Mouse (Mus musculus) thymus, adult 18-20 months (tissue): ENCODE results near the gene RPS10-NUDT3.
A peak's percentile ranks its signal among the peaks of the same experiment; 100 is the strongest.

Source experiments
- DNase-seq, 2 experiments: peaks; one replicate each; pipeline ENCODE4 v3.0.0; 2022; ENCODE audit warnings: mixed read lengths in 2 of 2

RPS10-NUDT3 gene

DNA sequence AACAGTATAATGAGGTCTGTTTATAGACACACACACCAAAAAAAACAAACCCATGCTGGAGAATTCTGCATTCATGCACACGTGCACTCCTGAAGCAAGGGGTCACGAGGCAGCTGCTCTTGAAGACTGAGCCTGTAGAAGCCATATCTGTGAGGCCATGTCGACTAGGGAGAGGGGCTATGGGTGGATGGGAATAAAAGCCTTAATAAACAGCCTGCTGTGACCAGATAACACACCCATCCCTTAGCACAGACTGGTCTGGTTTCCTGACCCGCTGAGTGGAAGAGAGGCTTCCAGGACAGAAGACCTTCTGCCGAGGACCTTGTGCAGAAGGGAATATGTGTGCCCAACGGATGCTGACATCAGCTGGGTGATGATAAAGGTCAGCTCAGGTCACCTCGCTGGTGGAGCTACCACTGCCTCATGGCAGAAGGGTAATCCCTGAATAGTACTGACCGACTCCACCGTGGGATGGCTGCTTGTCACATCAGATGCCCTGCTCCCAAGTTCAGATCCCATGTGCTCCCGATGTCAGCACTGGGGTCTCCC is 61.2 kb downstream of the RPS10-NUDT3 start:
- DNase-seq: no peak

DNA sequence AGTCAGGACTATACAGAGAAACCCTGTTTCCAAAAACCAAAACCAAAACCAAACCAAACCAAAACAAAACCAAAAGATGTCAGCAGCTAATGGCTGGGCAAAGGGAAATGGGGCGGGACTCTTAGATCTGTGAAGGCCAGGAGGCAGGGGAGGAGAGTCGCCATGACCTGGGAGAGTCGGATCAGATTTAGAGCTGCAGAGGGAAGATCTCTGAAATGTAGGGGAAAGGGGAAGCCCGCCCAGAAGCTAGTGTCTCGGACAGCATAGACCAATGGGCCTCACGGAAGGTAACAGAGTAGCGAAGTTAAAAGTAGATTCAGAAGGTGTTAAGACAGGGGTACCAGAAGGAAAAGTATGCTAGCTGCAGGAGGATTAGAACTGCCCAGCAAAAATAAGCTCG is 63.7 kb downstream of the RPS10-NUDT3 start:
- DNase-seq: no peak

DNA sequence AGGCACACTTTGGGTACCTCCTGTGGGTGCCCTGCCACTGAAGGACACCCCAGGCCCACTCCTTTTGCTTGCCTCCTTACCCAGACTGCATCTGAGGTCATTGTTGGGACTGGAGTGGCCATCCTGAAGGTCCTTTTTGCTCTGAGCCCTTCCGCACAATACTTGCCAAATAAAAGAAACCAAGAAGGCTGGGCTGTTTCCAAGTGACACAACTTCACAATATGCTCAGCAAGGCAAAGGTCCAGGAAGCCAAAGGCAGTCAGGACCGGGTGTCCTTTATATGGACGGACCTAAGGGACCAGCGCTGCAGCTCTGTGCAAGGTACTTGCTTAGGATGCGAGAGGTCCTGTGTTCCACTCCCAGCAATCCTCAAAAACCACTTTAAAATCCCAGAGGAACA is 66.8 kb downstream of the RPS10-NUDT3 start:
- DNase-seq: no peak

- no peak for DNase-seq
These were observed 69.1 kb downstream of the RPS10-NUDT3 start for GRCm38 (mm10) chr17:27565942-27566267.

GRCm38 (mm10) chr17:27565163-27565941 is 69.7 kb downstream of the RPS10-NUDT3 start, which contains the start of gene AI413582:
AI413582 (minus strand) TSS chr17:27565756.
- DNase-seq: peak; percentile 91 to 94

DNA sequence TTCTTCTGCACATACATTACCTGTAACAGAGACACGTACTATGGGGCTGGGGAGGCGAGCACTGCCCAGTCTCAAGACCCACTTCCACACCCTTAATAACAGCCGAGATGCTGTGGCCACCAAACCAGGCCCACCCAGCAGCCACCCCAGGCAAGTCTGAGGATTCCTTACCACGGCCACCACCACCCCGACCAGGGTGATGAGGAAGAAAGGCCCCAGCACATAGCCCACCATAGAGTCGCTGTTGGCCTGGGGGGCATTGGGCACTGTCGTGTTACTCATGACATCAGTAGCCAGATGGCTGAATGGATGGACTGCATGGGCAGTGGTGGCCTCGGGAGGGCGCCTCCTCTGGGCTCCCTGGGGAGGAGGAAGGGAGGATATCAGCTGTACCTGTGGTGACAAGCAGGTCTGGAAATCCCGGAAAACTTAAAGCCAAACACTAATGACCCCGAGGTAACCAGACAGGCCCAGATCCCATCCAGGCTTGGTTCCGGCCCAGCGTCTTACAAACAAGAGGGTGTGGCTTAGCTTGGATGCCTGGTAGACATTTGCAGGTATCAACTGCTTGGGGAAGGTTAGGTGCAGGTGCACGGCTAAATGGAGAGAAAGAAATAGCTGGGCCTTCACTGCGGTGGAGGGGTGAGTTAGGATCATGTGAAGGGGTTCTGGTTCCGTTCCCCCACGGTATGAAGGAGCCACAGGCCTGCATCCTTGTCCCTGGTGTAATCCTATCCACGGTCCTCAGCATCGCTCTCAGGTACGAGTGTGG is 70.4 kb downstream of the RPS10-NUDT3 start:
- peak in 1 of 2 experiments; percentile 38 for DNase-seq

DNA sequence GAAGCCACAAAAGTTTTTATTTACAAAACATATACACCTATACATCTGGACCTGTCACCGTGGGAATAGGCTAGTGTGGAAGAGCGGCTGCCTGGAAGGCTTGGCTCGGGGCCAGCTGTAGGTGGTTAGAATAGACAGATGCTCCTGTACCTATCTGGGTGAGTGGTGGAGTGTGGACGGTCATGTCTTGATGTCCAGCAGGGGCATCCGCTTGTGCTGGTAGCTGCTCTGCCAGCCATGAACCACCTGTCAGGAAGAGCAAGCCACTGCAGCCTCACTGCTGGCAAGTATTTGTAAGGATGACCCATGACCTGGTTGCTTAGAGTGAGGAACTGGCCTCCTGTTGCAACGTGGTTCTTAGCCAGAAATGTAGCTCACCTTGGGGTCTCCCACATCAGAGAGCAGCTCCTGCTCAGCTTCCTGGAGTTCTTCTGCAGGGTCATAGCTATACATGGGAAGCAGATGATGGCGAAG is 71.2 kb downstream of the RPS10-NUDT3 start:
- no peak for DNase-seq

DNA sequence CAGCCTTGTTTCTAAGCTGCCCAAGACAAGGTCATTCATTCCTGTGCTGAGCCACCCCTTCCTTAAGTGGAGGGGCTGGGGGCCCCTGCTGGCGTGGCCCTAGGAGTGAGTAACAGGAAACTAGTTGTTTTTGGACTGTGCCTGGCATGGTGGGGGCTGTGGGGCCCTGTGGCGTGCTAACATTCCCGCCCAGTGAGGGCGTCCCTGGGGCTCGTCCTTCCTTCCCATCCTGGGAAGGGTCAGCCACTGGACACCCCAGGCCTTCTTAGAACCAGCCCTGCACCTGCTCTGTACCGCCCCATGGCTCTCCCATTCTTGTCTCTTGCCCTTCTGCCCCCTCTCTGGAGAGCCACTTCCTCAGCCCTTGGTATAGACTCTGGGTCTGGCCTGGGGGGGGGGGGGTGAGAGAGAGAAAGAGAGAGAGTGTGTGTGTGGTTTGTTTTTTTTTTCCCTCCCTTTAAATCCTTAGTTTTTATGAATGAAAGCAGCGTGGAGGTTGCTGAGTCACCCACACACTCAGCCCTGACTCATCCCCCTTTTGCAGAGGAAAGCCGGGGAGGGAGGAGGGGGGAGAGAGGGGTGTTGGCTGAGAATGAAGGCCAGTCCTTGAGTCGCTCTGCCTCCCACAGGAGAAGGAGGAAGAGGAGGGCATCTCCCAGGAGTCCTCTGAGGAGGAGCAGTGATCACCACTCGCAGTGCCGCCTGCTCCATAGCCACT is 73.1 kb downstream of the RPS10-NUDT3 start:
- DNase-seq: peak in 1 of 2 experiments; percentile 13

DNA sequence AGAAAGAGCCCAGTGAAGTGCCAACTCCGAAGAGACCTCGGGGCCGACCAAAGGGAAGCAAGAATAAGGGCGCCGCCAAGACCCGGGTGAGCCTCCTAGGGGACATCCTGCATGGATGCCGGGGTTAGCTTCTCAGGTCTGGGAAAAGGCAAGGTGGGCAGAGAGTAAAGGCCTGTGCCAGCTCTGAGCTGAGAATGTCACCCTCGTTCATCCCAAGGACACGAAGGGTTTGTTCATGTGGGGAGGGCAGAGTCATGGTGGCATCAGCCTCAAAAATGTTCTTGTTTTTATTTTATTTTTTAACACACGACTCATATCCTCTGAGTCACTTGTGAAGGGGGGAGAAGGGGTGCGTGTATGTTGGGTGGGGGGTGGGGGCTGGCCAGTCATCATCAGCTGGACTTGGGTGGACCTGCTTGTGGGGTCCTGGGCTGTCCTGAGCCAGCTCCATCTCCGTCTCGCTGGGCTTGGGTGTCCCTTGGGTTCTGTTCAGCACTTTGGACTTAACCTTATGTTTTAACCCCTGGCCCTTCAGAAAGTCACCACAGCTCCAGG is 74.0 kb downstream of the RPS10-NUDT3 start:
- DNase-seq: no peak

DNA sequence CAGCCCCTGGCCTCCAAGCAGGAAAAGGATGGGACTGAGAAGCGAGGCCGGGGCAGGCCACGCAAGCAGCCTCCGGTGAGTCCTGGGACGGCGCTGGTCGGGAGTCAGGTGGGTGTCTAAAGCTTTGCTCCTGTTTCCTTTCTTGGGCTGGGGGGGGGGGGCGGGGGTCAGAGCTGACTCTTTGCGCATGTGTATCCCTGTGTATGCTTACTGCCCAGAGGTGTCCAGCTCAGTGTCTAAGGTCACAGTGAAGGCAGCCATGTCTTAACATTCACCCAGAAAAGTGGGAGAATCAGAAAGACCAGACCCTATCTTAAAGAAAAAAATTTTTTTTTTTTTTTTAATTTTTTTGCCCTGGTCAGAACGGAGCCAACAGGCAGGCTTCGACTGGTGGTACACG is 75.4 kb downstream of the RPS10-NUDT3 start:
- DNase-seq: no peak

- DNase-seq: no peak
These were observed 76.2 kb downstream of the RPS10-NUDT3 start for GRCm38 (mm10) chr17:27558845-27559244.

DNA sequence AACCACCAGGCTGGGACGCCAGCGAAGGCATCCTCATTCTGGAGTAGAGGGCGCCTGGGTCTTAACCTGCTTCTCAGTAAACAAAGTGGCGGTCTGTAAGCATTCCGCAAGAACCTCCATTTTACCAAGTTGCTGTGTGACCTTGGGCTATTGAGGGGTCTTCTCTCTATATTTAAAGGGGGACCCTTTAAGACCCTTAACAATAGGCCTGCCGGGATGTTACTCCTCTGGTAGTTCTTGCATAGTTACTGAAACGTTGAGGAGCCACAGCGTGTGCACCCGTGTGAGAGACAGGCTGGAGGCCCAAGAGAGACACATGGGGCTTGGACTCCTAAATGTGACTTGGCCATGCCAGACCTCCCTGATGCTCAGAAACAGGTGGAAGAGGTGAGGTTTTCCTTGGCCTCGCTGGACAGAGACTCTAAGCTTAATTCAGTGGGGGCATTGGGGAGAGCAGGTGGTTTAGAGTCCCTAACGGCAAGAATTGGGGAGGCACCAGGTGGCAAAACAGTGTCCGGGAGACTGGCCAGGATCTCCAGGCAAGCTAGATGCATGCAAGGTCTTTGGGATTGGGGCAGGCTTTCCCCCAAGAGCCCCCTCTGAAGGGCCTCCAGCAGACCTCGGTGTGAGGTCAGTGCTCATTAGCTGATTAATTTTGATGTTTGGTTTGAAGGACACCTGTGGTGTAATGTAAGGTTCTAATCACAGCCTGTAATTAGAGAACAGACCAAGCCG is 76.9 kb downstream of the RPS10-NUDT3 start:
- peak in 1 of 2 experiments; percentile 23 for DNase-seq

DNA sequence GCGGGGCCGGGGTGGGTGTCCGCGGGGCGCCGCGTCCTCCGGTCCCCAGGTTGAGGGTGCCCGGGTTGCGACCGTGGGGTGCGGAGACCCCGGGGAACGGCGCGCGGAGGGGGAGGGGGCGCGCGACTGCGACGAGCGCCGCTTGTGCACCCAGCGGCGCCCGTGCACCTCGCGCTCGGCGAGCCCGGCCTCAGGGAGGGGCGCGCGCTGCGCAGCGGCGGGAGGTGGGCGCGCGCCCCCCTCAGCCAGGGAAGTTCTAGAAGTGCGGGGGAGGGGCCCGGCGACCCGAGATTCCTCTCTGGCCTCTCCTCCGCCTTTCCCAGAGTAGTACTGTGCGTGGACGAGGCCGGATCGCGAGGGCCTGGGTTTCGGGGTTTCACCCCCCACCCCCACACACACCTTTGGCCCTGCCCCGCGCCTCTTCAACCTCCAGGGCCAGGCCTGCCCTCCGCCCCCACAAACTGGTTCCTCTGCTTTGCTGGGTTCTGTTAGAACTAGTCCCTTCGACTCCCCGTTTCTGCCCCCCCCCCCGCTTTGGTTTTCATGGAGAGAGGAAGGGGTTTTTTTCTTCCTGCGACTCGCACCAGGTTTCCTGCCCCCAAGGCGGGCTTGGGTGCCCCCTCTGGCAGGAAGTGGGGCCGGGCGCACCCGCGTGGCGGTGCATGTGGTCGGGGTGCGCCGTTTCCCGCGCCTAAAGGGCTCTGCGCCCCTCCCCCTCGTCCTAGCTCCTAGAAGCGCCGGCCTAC is 77.7 kb downstream of the RPS10-NUDT3 start:
- DNase-seq: peak; percentile 81 to 86

GRCm38 (mm10) chr17:27556315-27557011 is 78.6 kb downstream of the RPS10-NUDT3 start, which contains the start of gene Hmga1:
Hmga1 (plus strand) TSS chr17:27556497.
- DNase-seq: peak; percentile 84 to 85

DNA sequence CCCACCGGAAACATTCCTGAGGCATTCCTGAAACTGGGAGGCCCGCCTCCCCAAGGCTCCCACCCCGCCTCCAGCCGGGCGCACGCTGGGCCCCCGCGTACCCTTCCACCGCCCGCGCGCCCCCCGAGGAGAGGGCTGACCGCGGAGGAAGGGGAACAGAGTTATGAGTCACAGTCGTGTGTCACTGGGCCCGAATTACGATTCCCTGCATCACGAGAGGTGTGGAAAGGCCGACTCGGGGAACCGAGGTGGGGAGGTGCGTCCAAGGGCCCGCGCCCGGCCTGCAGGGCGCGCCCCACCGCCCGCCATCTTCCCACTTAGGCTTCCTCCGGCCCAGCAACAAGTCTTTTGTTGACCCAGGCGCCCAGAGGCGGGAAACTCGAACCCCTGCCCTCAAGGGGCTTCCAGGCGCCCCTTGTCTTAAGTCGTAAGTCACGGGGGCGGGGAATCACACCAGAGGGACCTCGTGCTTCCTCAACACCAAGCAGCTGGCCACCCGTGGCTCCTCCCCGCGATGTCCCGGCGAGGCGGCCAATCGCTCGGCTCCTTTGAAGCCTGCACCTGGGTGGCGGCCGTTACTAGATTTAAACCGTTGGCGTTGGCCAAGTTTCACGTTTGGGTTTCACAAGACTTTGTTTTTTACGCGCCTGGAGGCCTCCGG is 79.4 kb downstream of the RPS10-NUDT3 start:
- DNase-seq: peak; percentile 79 to 86

DNA sequence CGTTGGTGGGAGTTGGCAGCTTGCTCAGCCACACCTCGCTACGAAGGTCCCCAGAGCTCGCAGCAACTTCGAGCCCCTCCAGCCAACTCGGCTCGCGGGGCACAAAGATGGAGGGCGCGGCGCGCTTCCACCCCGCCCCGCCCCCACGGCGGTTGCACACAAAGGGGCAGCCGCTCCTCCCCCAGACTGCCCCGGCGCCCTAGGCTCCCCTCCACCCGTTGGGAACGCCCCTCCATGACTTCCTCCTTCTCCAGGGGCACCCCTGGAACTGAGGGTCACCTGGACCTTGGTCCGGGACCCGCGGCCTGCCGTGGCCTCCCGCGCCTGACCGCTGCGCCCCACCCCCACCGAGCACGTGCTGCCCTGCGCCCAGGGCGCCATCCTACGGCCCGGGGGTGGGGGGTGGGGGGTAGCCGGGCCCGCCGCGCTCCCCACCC is 79.9 kb downstream of the RPS10-NUDT3 start:
- DNase-seq: peak; percentile 66 to 76

GRCm38 (mm10) chr17:27554062-27554960 is 80.7 kb downstream of the RPS10-NUDT3 start:
- no peak for DNase-seq
